10 mouse cellular contexts compared by ENCODE assay signal in genomic region chr9:71578896-71579564, GRCm38 (mm10). TPM values are rescaled to one million over a fixed set of nuclear protein-coding genes. Genes with fewer than 3 reads are reported as not detected.
DNase-seq lines count a peak whose midpoint lies in the region; ATAC-seq lines count a peak whose summit lies in the region.
"Had no signal": no experiment of that assay in that cellular context is flagged by ENCODE, and none has a peak within 500 bp of the region (broad histone marks: within the 10 kb centered on the region; RNA-seq: fewer than 3 reads in every experiment).

No protein-coding gene starts in this region.

- no peak overlapping the region for H3K4me3 ChIP-seq in embryonic facial prominence, embryonic 14.5 days (ENCODE audit: low read depth, low read length)
- no peak overlapping the region for H3K4me3 ChIP-seq in embryonic facial prominence, embryonic 10.5 days
- no peak overlapping the region for H3K4me3 ChIP-seq in kidney, embryonic 16.5 days (ENCODE audit: low read length)

- WGBS in embryonic facial prominence, embryonic 14.5 days: 58% methylated on average over 7 of the region's 7 CpGs
- WGBS in embryonic facial prominence, embryonic 10.5 days: 62% methylated on average over 7 of the region's 7 CpGs
- 70% methylated on average over 7 of the region's 7 CpGs for WGBS in kidney, embryonic 16.5 days

- peak; percentile 77 for ATAC-seq in embryonic facial prominence, embryonic 14.5 days (ENCODE audit: low read depth)
- ATAC-seq in kidney, embryonic 16.5 days (ENCODE audit: low FRiP score, low TSS enrichment): peak; percentile 35; the same call in 1 of the 2 replicates
- ATAC-seq: Patski had no signal

- H3K9ac ChIP-seq in embryonic facial prominence, embryonic 14.5 days (ENCODE audit: low read depth, low read length): no peak overlapping the region
- H3K9ac ChIP-seq in kidney, embryonic 16.5 days (replicated peaks; ENCODE audit: low read length): no peak overlapping the region
- H3K9ac ChIP-seq: liver, embryonic 14.5 days had no signal

- H3K27me3 ChIP-seq in embryonic facial prominence, embryonic 14.5 days (replicated peaks; ENCODE audit: control insufficient read depth, insufficient read depth, low read length): no peaks in the 10 kb centered on the region
- H3K27me3 ChIP-seq in embryonic facial prominence, embryonic 10.5 days (replicated peaks; ENCODE audit: low read depth, poor library complexity, severe bottlenecking): no peaks in the 10 kb centered on the region
- H3K27me3 ChIP-seq in kidney, embryonic 16.5 days (ENCODE audit: insufficient read depth, low read length): no peaks in the 10 kb centered on the region
- H3K27me3 ChIP-seq: Patski had no signal

- H3K4me2 ChIP-seq in embryonic facial prominence, embryonic 14.5 days (ENCODE audit: low read depth, low read length): no peak overlapping the region
- no peak overlapping the region for H3K4me2 ChIP-seq in kidney, embryonic 16.5 days (replicated peaks; ENCODE audit: low read depth, low read length)

- no peak overlapping the region for H3K27ac ChIP-seq in embryonic facial prominence, embryonic 14.5 days (replicated peaks; ENCODE audit: low read depth, low read length)
- H3K27ac ChIP-seq in embryonic facial prominence, embryonic 10.5 days (replicated peaks): no peak overlapping the region
- peak overlapping the region; percentile 3; the same call in 1 of the 2 replicates for H3K27ac ChIP-seq in kidney, embryonic 16.5 days (ENCODE audit: low read length)
- H3K27ac ChIP-seq: liver, embryonic 14.5 days had no signal

- DNase-seq in embryonic facial prominence, embryonic 14.5 days (ENCODE audit: low spot score): peak; percentile 80
- no peak for DNase-seq in embryonic facial prominence, embryonic 10.5 days (ENCODE audit: low spot score)
- no peak for DNase-seq in kidney, adult 9 months
- DNase-seq in retina, postnatal 1 day: peak; percentile 27
- DNase-seq in retina, embryonic 14.5 days (ENCODE audit: low spot score): no peak
- DNase-seq in right cerebral cortex, postnatal 25 days: peak; percentile 10
- no peak for DNase-seq in urinary bladder, postnatal 25 days (ENCODE audit: low spot score)

- no peaks in the 10 kb centered on the region for H3K4me1 ChIP-seq in embryonic facial prominence, embryonic 14.5 days (ENCODE audit: control insufficient read depth, insufficient read depth, low read length)
- peaks cover 3% of the 10 kb centered on the region; the same call in 1 of the 2 replicates for H3K4me1 ChIP-seq in embryonic facial prominence, embryonic 10.5 days
- H3K4me1 ChIP-seq in kidney, embryonic 16.5 days (ENCODE audit: insufficient read depth, low read length): no peaks in the 10 kb centered on the region

- no peaks in the 10 kb centered on the region for H3K36me3 ChIP-seq in embryonic facial prominence, embryonic 14.5 days (ENCODE audit: control insufficient read depth, insufficient read depth, low read length)
- no peaks in the 10 kb centered on the region for H3K36me3 ChIP-seq in embryonic facial prominence, embryonic 10.5 days (replicated peaks)
- no peaks in the 10 kb centered on the region; the same call in 1 of the 2 replicates for H3K36me3 ChIP-seq in kidney, embryonic 16.5 days (ENCODE audit: insufficient read depth, low read length)

- H3K9me3 ChIP-seq in embryonic facial prominence, embryonic 14.5 days (ENCODE audit: control insufficient read depth, low read length): no peaks in the 10 kb centered on the region
- H3K9me3 ChIP-seq in embryonic facial prominence, embryonic 10.5 days: no peaks in the 10 kb centered on the region
- no peaks in the 10 kb centered on the region for H3K9me3 ChIP-seq in kidney, embryonic 16.5 days (ENCODE audit: low read length)

RNA-seq across cellular contexts. Expression of gene Myzap, which starts 13.1 kb away (rescaled TPM):
- 18.6 and 18.7 TPM in 2 replicates for polyA plus RNA-seq in embryonic facial prominence, embryonic 14.5 days (2014; fragmentation: Nextera tagmentation; extraction: Ambion mirVana)
- 6.4 and 7.1 TPM in 2 replicates for polyA plus RNA-seq in embryonic facial prominence, embryonic 10.5 days (2016; fragmentation: Nextera tagmentation; extraction: Ambion mirVana)
- polyA plus RNA-seq in kidney, embryonic 16.5 days (2015; fragmentation: Nextera tagmentation; extraction: Ambion mirVana): 17.3 and 19.0 TPM in 2 replicates

Comparison
In these comparisons a context has a peak if more than half of its experiments do, and no peak if none do; other contexts are left out.
1. DNase-seq: peak in embryonic facial prominence, embryonic 14.5 days (single experiment), retina, postnatal 1 day (single experiment) and right cerebral cortex, postnatal 25 days (single experiment); none in embryonic facial prominence, embryonic 10.5 days (single experiment), kidney, adult 9 months (single experiment), retina, embryonic 14.5 days (single experiment) and urinary bladder, postnatal 25 days (single experiment).